Mouse (Mus musculus) lung, adult 2 months (tissue): ENCODE data around the gene Zcwpw1.
"Not testable (repeated sequence)": the region's sequence is repeated elsewhere in the genome, so short reads cannot be mapped to it uniquely, and the experiment has no call there.

Experiments
- CTCF ChIP-seq: fragments of 200-500 bp; IDR thresholded peaks from 2 replicates; pipeline ENCODE4 v1.5.1; 2011; ENCODE audit warnings: mild to moderate bottlenecking, low read length, control low read depth; ENCODE audit not compliant: insufficient read depth
- POLR2A ChIP-seq: fragments of 200-500 bp; IDR thresholded peaks from 2 replicates; pipeline ENCODE4 v1.6.1; 2011; ENCODE audit warnings: low read depth, mild to moderate bottlenecking, control low read depth, low read length, borderline replicate concordance; ENCODE audit errors: extremely low read depth

DNA sequence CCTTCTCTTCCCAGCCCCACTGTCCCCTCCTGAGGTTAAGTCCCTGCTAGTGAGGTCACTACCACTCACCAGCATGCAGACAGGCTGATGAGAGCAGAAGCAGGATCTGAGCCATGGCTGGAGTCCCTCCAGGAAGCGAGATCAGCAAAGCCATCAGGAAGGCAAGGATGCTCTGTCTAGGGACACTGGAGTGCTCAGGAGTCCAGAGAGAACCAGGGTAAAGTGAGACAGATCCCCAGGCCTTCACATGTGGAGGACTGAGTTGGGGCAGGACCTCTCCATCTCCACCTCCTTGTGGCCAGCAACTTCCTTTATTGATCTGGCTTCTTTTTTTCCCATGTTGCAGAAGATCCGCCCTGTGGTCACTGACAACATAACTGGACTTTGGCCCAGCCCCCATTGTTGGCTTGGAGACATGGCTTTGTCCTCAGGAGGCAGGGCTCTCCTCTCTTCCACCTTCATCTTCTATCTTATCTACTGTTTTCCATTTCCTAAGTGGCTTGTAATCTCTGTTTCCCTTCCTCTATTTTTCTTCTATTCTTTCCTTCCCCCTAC, 48.4 kb downstream of the Zcwpw1 start, which contains the start of gene Pilra:
- not testable (repeated sequence) for TF ChIP-seq CTCF, POLR2A
